Mouse (Mus musculus) limb, embryonic 11.5 days (tissue): ENCODE data around the gene Rpl27. TPM values are rescaled to one million over a fixed set of nuclear protein-coding genes. Genes with fewer than 3 reads are reported as not detected.
"Not testable (repeated sequence)": the region's sequence is repeated elsewhere in the genome, so short reads cannot be mapped to it uniquely, and the experiment has no call there.

Source experiments
- ATAC-seq: fragments of 200-750 bp; cut with Nextera tagmentation; 2 replicates; pipeline ENCODE4 v1.8.0; 2017; ENCODE audit warnings: low read depth; ENCODE audit not compliant: insufficient number of reproducible peaks, low FRiP score, low TSS enrichment
- DNase-seq: peaks from one replicate; pipeline ENCODE4 v3.0.0-alpha.2; 2015; ENCODE audit warnings: low spot score
- H3K27ac ChIP-seq: fragments of 300-500 bp; sonication (generic); replicated peaks from 2 replicates; pipeline ENCODE4 v1.5.1; 2014; ENCODE audit warnings: low read depth, mild to moderate bottlenecking, low read length
- H3K27me3 ChIP-seq: fragments of 300-500 bp; sonication (generic); 2 replicates; pipeline ENCODE4 v1.6.1; 2014; ENCODE audit warnings: mild to moderate bottlenecking, low read length, mixed read lengths; ENCODE audit not compliant: control insufficient read depth, insufficient read depth
- H3K36me3 ChIP-seq: fragments of 300-500 bp; sonication (generic); 2 replicates; pipeline ENCODE4 v1.6.1; 2014; ENCODE audit warnings: mild to moderate bottlenecking, low read length, moderate library complexity, mixed read lengths; ENCODE audit not compliant: control insufficient read depth, insufficient read depth
- H3K4me1 ChIP-seq: fragments of 300-500 bp; sonication (generic); 2 replicates; pipeline ENCODE4 v1.6.1; 2014; ENCODE audit warnings: low read length, mixed read lengths; ENCODE audit not compliant: control insufficient read depth, insufficient read depth
- H3K4me2 ChIP-seq: fragments of 300-500 bp; sonication (generic); 2 replicates; pipeline ENCODE4 v1.6.1; 2014; ENCODE audit warnings: low read depth, mild to moderate bottlenecking, moderate library complexity; ENCODE audit not compliant: severe bottlenecking
- H3K4me3 ChIP-seq: fragments of 300-500 bp; sonication (generic); 2 replicates; pipeline ENCODE4 v1.5.1; 2014; ENCODE audit warnings: low read depth, low read length
- H3K9ac ChIP-seq: fragments of 300-500 bp; sonication (generic); 2 replicates; pipeline ENCODE4 v1.6.1; 2014; ENCODE audit warnings: mild to moderate bottlenecking, low read length
- H3K9me3 ChIP-seq: fragments of 300-500 bp; sonication (generic); 2 replicates; pipeline ENCODE4 v1.6.1; 2016; ENCODE audit warnings: low read length; ENCODE audit not compliant: control insufficient read depth
- WGBS: fragments of 180-500 bp; shearing (Covaris S2); extraction: QIAGEN DNeasy Blood & Tissue Kit; methylation state at CpG from one replicate; pipeline ENCODE4 v1.1.7; 2014; 5-methylcytosine and 5-hydroxymethylcytosine counted together
- polyA plus RNA-seq: library from polyadenylated mRNA; unstranded; fragments of >200 nt; fragmentation: Nextera tagmentation; extraction: Ambion mirVana; gene quantifications from 2 replicates; pipeline ENCODE4 v1.2.1, GENCODE M21; 2014

The Rpl27 gene
- polyA plus RNA-seq, 1 experiment from 2014 or later: 489 TPM

DNA sequence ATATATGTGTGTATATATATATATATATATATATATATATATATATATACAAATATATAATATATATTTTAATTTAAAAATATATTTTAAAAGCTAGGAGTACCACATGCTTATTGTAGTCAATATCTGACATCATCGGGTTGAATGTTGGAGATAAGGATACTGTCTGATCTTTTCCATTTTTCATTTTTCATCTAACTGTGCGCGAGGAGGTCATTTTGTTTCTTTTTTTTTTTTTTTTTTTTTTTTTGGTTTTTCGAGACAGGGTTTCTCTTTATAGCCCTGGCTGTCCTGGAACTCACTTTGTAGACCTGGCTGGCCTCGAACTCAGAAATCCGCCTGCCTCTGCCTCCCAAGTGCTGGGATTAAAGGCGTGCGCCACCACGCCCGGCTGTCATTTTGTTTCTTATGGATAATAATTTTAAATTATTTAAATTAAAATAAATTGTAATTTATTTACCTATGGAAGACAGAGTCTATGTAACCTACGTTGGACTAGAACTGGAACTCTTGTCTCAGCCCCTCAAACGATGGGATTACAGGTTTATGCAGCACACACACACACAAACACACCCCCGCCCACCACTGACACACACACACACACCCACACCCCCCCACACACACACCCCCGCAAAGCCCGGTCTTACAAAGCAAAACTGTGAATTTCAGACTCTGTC, 510 bp upstream of the Rpl27 start:
- WGBS: 38% methylated on average over 14 of the region's 15 CpGs
- not testable (repeated sequence) for H3K4me1 ChIP-seq, H3K27ac ChIP-seq, H3K9me3 ChIP-seq, H3K27me3 ChIP-seq, H3K9ac ChIP-seq, DNase-seq
- H3K4me2 ChIP-seq: peak overlapping the region; percentile 24; the same call in 1 of the 2 replicates
- H3K36me3 ChIP-seq: peaks cover 21% of the 10 kb centered on the region
- peak; percentile 51; the same call in 1 of the 2 replicates for ATAC-seq
- H3K4me3 ChIP-seq: 0 out of 2 replicates have a peak overlapping the region, but pooled peaks have one; percentile 12

- Histone ChIP-seq H3K27me3 (no peaks in the 10 kb centered on the region), H3K9ac (peak overlapping the region; percentile 93), H3K9me3 (no peaks in the 10 kb centered on the region), H3K36me3 (peaks cover 21% of the 10 kb centered on the region), H3K4me2 (peak overlapping the region; percentile 95), H3K4me1 (peaks cover 10% of the 10 kb centered on the region; the same call in 1 of the 2 replicates), H3K27ac (peak overlapping the region; percentile 86), H3K4me3 (peak overlapping the region; percentile 87)
- no peak for DNase-seq
- under 1% methylated on average over 14 of the region's 14 CpGs for WGBS
- ATAC-seq: no peak
Observed at GRCm38 (mm10) chr11:101442760-101443159, 662 bp downstream of the Rpl27 start.

DNA sequence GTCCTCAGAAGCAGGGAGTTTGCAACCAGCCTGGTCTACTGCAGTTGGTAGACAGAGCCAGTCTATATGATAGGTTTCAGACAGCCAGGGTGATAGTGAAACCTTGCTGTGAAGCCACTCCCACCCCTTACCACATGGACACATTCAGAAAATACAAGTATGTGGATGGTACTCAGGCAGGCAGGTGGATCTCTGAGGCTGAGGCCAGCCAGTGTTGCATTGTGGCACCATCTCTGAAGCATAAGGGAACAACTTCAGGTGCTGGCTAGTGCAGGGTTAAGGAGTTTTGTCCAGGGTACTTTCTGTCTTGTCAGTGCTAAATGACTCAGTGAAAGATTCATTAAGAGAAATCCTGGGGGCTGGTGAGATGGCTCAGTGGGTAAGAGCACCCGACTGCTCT, 4.2 kb downstream of the Rpl27 start:
- peaks cover 21% of the 10 kb centered on the region for H3K36me3 ChIP-seq
- no peak overlapping the region for H3K9ac ChIP-seq
- no peaks in the 10 kb centered on the region for H3K27me3 ChIP-seq
- DNase-seq (no peak), ATAC-seq (no peak)
- no peak overlapping the region for H3K4me2 ChIP-seq
- H3K4me3 ChIP-seq: no peak overlapping the region
- H3K9me3 ChIP-seq: no peaks in the 10 kb centered on the region
- WGBS: 93% methylated on average over 1 of the region's 1 CpGs
- no peak overlapping the region for H3K27ac ChIP-seq
- peaks cover 10% of the 10 kb centered on the region; the same call in 1 of the 2 replicates for H3K4me1 ChIP-seq

DNA sequence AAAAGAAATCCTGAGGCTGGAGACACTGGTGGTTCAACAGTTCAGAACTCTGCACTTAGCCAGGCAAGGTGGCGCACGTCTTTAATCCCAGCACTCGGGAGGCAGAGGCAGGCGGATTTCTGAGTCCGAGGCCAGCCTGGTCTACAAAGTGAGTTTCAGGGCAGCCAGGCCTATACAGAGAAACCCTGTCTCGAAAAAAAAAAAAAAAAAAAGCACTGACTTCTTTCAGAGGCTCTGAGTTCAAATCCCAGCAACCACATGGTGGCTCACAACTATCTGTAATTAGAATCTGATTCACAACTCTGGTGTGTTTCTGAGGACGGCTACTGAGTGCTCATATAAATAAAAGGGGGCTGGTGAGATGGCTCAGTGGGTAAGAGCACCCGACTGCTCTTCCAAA, 4.8 kb downstream of the Rpl27 start:
- H3K9ac ChIP-seq, H3K9me3 ChIP-seq, H3K4me3 ChIP-seq, H3K27me3 ChIP-seq, H3K4me1 ChIP-seq, ATAC-seq, DNase-seq, H3K4me2 ChIP-seq, H3K27ac ChIP-seq: not testable (repeated sequence)
- peaks cover 21% of the 10 kb centered on the region for H3K36me3 ChIP-seq
- WGBS: 92% methylated on average over 8 of the region's 8 CpGs

DNA sequence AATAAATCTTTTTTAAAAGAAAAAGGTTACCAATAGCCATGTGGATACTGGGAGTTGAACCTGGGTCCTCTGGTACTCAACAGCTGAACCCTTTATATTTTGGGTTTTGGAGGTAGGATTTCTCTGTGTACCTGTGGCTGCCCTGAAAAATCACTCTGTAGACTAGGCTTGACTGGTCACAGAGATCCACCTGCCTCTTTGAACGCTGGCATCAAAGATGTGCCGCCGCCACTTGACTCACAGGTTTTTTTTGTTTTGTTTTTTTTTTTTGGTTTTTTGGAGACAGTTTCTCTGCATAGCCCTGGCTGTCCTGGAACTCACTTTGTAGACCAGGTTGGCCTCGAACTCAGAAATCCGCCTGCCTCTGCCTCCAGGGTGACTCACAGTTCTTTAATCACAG, 5.7 kb downstream of the Rpl27 start:
- H3K9ac ChIP-seq: no peak overlapping the region
- H3K4me2 ChIP-seq: no peak overlapping the region; the same call in 1 of the 2 replicates
- H3K27me3 ChIP-seq: no peaks in the 10 kb centered on the region
- H3K4me3 ChIP-seq: no peak overlapping the region
- no peaks in the 10 kb centered on the region for H3K9me3 ChIP-seq
- peaks cover 21% of the 10 kb centered on the region for H3K36me3 ChIP-seq
- H3K27ac ChIP-seq: no peak overlapping the region
- 84% methylated on average over 5 of the region's 5 CpGs for WGBS
- peaks cover 10% of the 10 kb centered on the region; the same call in 1 of the 2 replicates for H3K4me1 ChIP-seq
- DNase-seq (no peak), ATAC-seq (no peak)

GRCm38 (mm10) chr11:101448274-101448746, 6.2 kb downstream of the Rpl27 start, which contains the start of gene Ifi35:
Gene Ifi35, plus strand, starts transcription at chr11:101448407.
- H3K9me3 ChIP-seq: no peaks in the 10 kb centered on the region
- no peak within 1 kb of the TSS; the same call in 1 of the 2 replicates for H3K27ac ChIP-seq
- peaks cover 21% of the 10 kb centered on the region for H3K36me3 ChIP-seq
- peak within 1 kb of the TSS; percentile 33 for H3K4me2 ChIP-seq
- ATAC-seq: no peak
- no peaks in the 10 kb centered on the region for H3K27me3 ChIP-seq
- peak within 1 kb of the TSS; percentile 30; the same call in 1 of the 2 replicates for H3K9ac ChIP-seq
- peaks cover 6% of the 10 kb centered on the region; the same call in 1 of the 2 replicates for H3K4me1 ChIP-seq
- WGBS: 23% methylated on average over 10 of the region's 10 CpGs
- peak; percentile 52 for DNase-seq
- H3K4me3 ChIP-seq: peak within 1 kb of the TSS; percentile 23

DNA sequence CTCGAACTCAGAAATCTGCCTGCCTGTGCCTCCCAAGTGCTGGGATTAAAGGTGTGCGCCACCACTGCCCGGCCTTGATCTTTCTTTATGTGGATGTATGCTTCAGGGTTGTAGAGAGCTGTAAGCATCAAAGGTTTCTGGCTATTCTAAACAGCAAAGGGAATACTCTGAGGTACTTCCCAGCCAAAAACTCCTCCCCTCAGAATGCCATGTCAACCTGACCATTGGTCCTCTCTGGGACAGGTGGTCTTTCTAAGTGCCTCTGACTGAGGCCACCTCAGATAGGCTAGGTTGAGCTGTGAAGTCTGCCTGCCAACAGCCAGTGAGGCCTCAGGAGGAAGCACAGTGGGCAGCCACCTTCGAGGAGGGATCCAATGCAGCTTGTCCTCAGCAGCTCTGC, 6.8 kb downstream of the Rpl27 start:
- Histone ChIP-seq H3K4me3 (no peak overlapping the region), H3K27me3 (no peaks in the 10 kb centered on the region), H3K9ac (no peak overlapping the region), H3K4me1 (peaks cover under 1% of the 10 kb centered on the region; the same call in 1 of the 2 replicates), H3K27ac (no peak overlapping the region), H3K9me3 (no peaks in the 10 kb centered on the region), H3K4me2 (no peak overlapping the region), H3K36me3 (peaks cover 16% of the 10 kb centered on the region)
- DNase-seq (no peak), ATAC-seq (no peak)
- WGBS: 85% methylated on average over 4 of the region's 4 CpGs

- not testable (repeated sequence) for H3K27ac ChIP-seq, H3K36me3 ChIP-seq, H3K9me3 ChIP-seq, H3K27me3 ChIP-seq, H3K9ac ChIP-seq, ATAC-seq, H3K4me3 ChIP-seq, H3K4me1 ChIP-seq, DNase-seq, H3K4me2 ChIP-seq
- WGBS: 87% methylated on average over 4 of the region's 4 CpGs
Observed at GRCm38 (mm10) chr11:101449596-101449995, 7.5 kb downstream of the Rpl27 start.
